Mouse (Mus musculus): ENCODE measurements around the gene Sh3bp4. TPM values are rescaled to one million over a fixed set of nuclear protein-coding genes. Genes with fewer than 3 reads are reported as not detected.

Gene Sh3bp4
- polyA plus RNA-seq, 1 experiment from 2014 or later: 21.8 TPM

DNA sequence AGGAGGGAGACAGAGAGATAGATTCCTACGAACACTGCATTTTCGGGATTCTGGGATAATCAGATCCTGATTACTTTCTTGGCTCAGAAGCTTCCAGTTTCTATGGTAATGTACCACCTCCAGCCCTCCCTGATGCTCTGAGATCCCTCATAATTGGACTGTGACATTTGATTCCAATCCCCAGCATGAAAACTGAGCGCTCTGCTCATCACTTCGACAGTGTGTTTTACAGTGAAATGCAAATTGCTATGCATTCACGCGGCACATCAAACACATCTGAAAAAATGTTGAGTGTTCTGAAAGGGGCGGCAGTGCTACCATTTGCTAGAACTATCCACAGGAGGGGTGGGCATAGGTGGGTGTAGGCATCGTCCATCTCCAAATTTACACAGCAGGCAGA, 24.8 kb upstream of the Sh3bp4 start:
- Histone ChIP-seq H3K4me3 (no peak overlapping the region), H3K4me1 (no peaks in the 10 kb centered on the region), H3K27me3 (no peaks in the 10 kb centered on the region), H3K27ac (no peak overlapping the region), H3K9ac (no peak overlapping the region), H3K9me3 (no peaks in the 10 kb centered on the region), H3K4me2 (replicated peaks) (no peak overlapping the region), H3K36me3 (no peaks in the 10 kb centered on the region)
- WGBS: 85% methylated on average over 8 of the region's 8 CpGs
- no peak for ATAC-seq (ENCODE audit: low FRiP score, low read depth)

DNA sequence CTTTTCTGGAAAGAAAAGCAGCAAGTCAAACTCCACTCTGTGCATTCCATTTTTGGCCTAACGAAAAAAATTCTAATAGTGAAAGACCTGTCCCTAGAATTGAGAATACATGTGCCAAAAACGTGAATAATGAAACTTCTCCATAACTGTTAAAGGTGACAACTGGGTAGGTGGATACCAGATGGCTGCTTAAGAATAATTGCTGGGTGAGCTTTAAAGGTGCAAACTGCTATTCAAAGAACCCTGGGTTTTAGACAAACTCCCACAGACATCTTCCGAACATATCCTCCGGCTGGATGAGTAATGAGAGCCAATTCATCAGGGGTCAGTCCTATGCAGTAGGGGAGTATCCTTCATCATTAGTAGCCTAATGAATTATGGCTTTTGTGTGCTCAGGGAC, 20.7 kb upstream of the Sh3bp4 start:
- ATAC-seq (ENCODE audit: low FRiP score, low read depth): no peak
- Histone ChIP-seq H3K27me3 (no peaks in the 10 kb centered on the region), H3K9ac (no peak overlapping the region), H3K4me2 (replicated peaks) (no peak overlapping the region), H3K4me1 (no peaks in the 10 kb centered on the region), H3K36me3 (no peaks in the 10 kb centered on the region), H3K9me3 (no peaks in the 10 kb centered on the region), H3K27ac (no peak overlapping the region), H3K4me3 (no peak overlapping the region)
- 84% methylated on average over 4 of the region's 4 CpGs for WGBS

DNA sequence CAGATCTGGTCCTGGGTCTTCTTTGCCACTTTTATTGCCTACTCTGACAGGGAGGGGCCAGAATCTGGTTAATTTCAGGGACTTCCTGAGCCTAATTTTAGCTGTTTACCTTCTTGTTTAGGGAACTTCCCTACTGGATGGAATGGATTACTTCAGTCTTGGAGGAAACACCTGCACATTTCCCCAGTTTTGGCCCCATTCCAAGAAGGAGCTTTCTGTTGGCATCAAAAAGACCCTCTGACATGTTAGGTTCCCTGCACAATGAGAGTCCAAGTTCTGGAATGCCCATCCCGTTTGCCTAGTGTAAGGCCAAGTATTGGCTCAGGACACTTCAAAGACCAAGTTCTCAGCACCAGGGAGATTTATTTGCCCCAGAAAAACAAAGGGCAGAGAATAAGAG, 14.0 kb upstream of the Sh3bp4 start:
- Histone ChIP-seq H3K27me3 (no peaks in the 10 kb centered on the region), H3K36me3 (no peaks in the 10 kb centered on the region), H3K9me3 (0 out of 2 replicates have a peak, but pooled peaks cover 2% of the 10 kb centered on the region), H3K4me2 (replicated peaks) (no peak overlapping the region), H3K9ac (no peak overlapping the region), H3K4me1 (no peaks in the 10 kb centered on the region), H3K4me3 (no peak overlapping the region), H3K27ac (no peak overlapping the region)
- 43% methylated on average over 1 of the region's 1 CpGs for WGBS
- no peak for ATAC-seq (ENCODE audit: low FRiP score, low read depth)

DNA sequence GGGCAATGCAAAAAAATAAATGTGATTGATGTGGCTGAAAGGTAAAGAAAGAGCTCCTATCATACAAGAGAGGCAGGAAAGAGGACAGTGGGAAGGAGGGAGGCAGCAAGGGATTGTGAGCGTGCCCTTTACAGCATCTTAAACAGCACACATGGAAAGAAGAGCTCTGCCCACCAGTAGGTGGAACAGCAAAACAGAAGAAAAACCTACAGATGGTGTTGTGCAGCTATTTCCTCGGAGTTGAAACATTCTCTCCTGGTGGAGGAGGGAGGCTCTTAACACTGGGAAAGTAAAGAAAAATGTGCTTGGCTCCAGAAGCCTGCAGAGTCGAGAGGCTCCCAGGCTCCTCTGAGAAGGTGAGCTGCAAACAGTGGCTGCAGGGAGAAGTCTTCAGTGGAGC, 12.8 kb upstream of the Sh3bp4 start:
- Histone ChIP-seq H3K9ac (no peak overlapping the region), H3K36me3 (no peaks in the 10 kb centered on the region), H3K9me3 (peaks cover 8% of the 10 kb centered on the region; the same call in 1 of the 2 replicates), H3K27me3 (no peaks in the 10 kb centered on the region), H3K4me3 (no peak overlapping the region), H3K4me2 (replicated peaks) (no peak overlapping the region), H3K4me1 (no peaks in the 10 kb centered on the region), H3K27ac (no peak overlapping the region)
- 85% methylated on average over 3 of the region's 3 CpGs for WGBS
- ATAC-seq (ENCODE audit: low FRiP score, low read depth): no peak

DNA sequence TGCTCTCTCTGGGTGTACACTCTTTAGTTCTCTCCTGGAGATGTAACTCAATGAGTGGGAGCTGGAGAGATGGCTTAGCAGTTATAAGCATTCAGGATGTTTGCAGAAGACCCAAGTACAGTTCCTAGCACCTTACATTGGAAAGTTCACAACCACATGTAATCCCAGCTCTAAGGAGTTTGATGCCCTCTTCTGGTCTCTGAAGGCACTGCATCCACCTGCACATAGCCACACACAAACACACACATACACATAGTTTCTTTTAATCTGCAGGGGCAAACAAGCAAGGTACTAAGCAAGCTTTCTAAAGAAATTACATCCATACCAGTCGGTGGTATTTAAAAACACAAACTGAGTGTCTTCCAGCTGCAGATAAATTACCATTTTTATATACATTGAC, 12.2 kb upstream of the Sh3bp4 start:
- no peak overlapping the region for H3K9ac ChIP-seq
- no peak overlapping the region for H3K27ac ChIP-seq
- no peak overlapping the region for H3K4me2 ChIP-seq (replicated peaks)
- no peaks in the 10 kb centered on the region for H3K36me3 ChIP-seq
- H3K9me3 ChIP-seq: peaks cover 8% of the 10 kb centered on the region; the same call in 1 of the 2 replicates
- WGBS: 98% methylated on average over 1 of the region's 1 CpGs
- no peak for ATAC-seq (ENCODE audit: low FRiP score, low read depth)
- H3K27me3 ChIP-seq: no peaks in the 10 kb centered on the region
- no peak overlapping the region for H3K4me3 ChIP-seq
- no peaks in the 10 kb centered on the region for H3K4me1 ChIP-seq

DNA sequence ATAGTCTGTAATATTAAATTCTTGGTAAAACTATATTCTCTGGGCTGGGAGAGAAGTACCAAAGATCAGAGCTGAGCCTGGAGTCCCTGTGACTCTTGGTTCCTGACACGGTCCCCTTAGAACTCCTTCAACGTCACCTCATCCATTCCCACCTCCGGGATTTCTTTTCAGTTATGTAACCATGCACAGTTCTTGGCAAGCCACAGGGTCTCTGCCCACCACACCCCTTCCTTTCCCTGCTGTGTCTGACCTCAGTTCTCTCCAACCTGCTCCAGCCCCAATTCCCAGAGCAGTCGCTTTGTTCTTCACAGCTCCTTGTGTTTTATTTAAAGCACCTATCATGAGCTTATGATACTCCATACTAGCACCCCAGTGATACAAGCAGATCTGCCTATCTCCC, 7.2 kb upstream of the Sh3bp4 start:
- no peaks in the 10 kb centered on the region for H3K27me3 ChIP-seq
- WGBS: 79% methylated on average over 4 of the region's 4 CpGs
- H3K4me2 ChIP-seq (replicated peaks): no peak overlapping the region
- H3K9ac ChIP-seq: no peak overlapping the region
- H3K27ac ChIP-seq: no peak overlapping the region
- ATAC-seq (ENCODE audit: low FRiP score, low read depth): no peak
- peaks cover 8% of the 10 kb centered on the region; the same call in 1 of the 2 replicates for H3K9me3 ChIP-seq
- H3K4me3 ChIP-seq: no peak overlapping the region
- H3K4me1 ChIP-seq: no peaks in the 10 kb centered on the region
- H3K36me3 ChIP-seq: no peaks in the 10 kb centered on the region

DNA sequence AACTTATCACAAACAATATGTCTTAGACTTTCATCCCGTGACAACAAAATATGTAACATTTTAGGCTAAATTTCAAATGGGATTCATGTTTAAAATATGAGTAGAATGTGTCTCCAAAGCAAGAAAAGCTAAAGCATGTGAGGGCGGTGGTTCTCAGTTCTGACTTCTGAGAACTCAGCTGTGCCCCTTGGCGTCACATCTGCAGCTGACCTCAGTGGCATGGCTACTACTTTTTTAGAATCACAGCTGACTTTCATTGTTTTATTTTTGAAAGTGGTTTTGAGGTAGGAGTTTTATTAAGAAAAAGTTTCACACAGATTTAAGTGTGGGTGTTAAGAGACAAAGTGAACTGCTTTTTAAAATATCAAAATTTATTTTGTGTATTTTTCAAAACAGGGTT, 6.4 kb upstream of the Sh3bp4 start:
- Histone ChIP-seq H3K27me3 (no peaks in the 10 kb centered on the region), H3K36me3 (no peaks in the 10 kb centered on the region), H3K9ac (no peak overlapping the region), H3K4me3 (no peak overlapping the region), H3K27ac (no peak overlapping the region), H3K9me3 (peaks cover 8% of the 10 kb centered on the region; the same call in 1 of the 2 replicates), H3K4me2 (replicated peaks) (no peak overlapping the region), H3K4me1 (peaks cover 2% of the 10 kb centered on the region; the same call in 1 of the 2 replicates)
- WGBS: 80% methylated on average over 3 of the region's 3 CpGs
- ATAC-seq (ENCODE audit: low FRiP score, low read depth): no peak

DNA sequence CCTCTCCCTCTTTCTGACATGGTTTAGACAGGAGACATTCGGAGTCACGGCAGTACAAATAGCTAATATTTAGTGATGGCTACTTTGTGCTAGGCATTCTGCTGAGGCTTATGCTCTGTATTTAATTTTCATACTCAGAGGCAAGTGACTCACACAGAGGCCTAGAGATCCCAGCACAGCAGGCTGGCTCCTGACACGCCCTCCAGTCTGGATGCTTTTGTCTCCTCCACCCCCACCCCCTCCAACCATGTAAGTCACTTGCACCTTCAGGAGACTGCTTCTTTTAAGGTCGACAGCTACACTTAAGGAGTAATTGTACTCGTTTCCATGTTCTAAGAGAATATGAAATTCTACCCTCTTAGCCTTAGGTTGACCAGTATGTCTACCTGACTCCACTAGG, 1.4 kb upstream of the Sh3bp4 start:
- Histone ChIP-seq H3K4me3 (no peak overlapping the region), H3K27me3 (no peaks in the 10 kb centered on the region), H3K9me3 (no peaks in the 10 kb centered on the region), H3K9ac (no peak overlapping the region), H3K27ac (no peak overlapping the region), H3K4me1 (peaks cover 32% of the 10 kb centered on the region), H3K4me2 (replicated peaks) (no peak overlapping the region), H3K36me3 (no peaks in the 10 kb centered on the region)
- no peak for ATAC-seq (ENCODE audit: low FRiP score, low read depth)
- 65% methylated on average over 5 of the region's 5 CpGs for WGBS

DNA sequence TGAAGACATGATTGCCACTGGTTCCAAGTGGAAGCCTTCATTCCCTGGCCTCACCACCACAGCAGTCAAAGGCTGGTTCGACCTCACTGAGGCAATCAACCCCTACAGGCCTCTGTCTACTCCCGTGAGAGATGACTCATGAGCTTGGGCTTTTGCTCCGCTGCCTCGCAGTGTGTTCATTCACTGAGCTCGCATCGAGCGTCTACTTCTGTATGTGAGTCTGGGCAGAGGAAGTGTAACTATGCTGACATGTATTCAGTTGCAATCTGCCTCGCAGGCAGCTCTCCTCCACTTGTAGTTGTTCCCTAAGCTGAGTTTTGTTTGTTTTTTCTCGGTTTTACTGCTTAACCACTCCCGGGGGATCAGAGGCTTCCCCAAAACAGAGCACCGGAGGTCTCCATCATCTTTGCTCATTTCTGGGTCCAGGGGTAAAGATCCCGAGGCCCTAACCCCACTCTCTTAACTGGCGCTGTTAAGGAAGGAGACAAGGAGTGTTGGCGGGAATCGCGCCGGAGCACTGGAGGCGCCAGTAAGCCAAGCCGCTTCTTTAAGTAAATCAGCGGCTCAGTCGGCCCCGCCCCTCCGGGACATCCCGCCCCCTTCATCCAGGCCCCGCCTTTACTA, 624 bp upstream of the Sh3bp4 start:
- Histone ChIP-seq H3K4me3 (peak overlapping the region; percentile 86), H3K4me2 (replicated peaks) (peak overlapping the region; percentile 70), H3K36me3 (no peaks in the 10 kb centered on the region), H3K9me3 (no peaks in the 10 kb centered on the region), H3K9ac (peak overlapping the region; percentile 55; the same call in 1 of the 2 replicates), H3K4me1 (peaks cover 40% of the 10 kb centered on the region), H3K27me3 (no peaks in the 10 kb centered on the region), H3K27ac (peak overlapping the region; percentile 83)
- peak; percentile 12 for ATAC-seq (ENCODE audit: low FRiP score, low read depth)
- under 1% methylated on average over 20 of the region's 25 CpGs for WGBS

DNA sequence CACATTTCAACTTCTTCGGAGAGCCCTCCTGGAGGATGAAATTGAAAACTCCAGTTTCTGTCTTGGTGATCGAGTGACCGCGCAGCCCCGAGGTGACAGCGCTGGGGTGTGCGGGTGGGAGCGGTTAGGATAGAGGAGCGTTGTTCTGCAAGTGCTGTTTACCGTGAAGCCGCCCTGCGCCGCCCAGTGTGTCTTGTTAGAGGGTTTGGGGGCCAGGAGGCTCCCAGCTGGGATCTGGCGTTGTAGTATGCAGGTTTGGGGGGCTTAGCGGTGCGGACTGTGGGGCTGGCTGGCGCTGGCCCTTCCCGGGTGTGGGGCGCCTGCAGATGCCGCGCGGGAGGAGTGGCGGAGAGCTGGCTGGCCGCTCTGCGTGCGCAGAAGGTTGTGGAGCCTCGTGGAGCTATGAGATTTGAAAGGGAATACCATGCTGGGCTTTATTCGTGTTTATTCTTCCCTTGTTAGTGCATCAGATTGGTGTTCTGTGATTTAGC, 701 bp downstream of the Sh3bp4 start:
- 0 out of 2 replicates have a peak, but pooled peaks have one; percentile 0 for ATAC-seq (ENCODE audit: low FRiP score, low read depth)
- peak overlapping the region; percentile 86 for H3K4me3 ChIP-seq
- peak overlapping the region; percentile 86 for H3K27ac ChIP-seq
- peaks cover 50% of the 10 kb centered on the region for H3K4me1 ChIP-seq
- under 1% methylated on average over 28 of the region's 28 CpGs for WGBS
- H3K9ac ChIP-seq: peak overlapping the region; percentile 83
- H3K27me3 ChIP-seq: no peaks in the 10 kb centered on the region
- H3K36me3 ChIP-seq: no peaks in the 10 kb centered on the region
- peak overlapping the region; percentile 70 for H3K4me2 ChIP-seq (replicated peaks)
- no peaks in the 10 kb centered on the region for H3K9me3 ChIP-seq

DNA sequence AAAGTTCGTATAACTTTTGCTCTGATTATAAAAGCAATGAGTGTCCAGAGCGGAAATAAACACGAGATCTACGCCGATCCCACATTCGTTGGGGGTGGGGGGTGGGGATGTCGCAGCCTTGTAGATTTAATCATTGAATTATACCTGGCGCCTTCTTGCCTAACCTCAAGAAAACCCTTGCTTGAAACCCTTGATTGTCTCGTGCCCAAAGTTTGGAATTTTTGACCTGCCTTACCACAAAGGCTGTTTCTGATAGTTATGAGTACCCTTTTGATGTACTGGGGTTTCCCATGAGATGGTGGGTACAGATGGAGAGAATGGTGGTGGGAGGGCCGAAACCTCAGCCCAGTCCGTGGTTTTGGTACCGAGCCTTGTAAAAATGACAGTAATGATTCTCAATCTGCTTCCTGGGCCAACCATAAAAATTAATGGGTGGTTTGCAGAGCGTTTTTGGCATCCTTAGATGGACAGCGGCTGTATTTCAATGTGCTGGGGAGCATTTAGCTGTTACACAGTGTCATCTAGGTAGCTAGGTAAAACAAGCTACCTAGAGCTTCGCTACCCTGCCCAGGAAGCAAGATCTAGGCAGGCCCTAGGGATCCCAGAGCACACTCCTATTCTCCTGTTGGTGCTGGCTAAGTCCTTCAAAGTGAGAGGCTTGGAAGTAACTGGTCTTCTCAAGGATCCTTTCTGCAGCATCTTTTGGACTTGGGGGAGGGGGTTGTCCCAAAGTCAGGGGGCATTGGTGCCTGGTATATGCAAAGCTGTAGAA, 1.3 kb downstream of the Sh3bp4 start:
- Histone ChIP-seq H3K9me3 (no peaks in the 10 kb centered on the region), H3K9ac (peak overlapping the region; percentile 83), H3K4me2 (replicated peaks) (peak overlapping the region; percentile 70), H3K36me3 (no peaks in the 10 kb centered on the region), H3K4me3 (peak overlapping the region; percentile 86), H3K27me3 (no peaks in the 10 kb centered on the region), H3K4me1 (peaks cover 54% of the 10 kb centered on the region), H3K27ac (0 out of 2 replicates have a peak overlapping the region, but pooled peaks have one; percentile 86)
- no peak for ATAC-seq (ENCODE audit: low FRiP score, low read depth)
- 3% methylated on average over 15 of the region's 15 CpGs for WGBS

DNA sequence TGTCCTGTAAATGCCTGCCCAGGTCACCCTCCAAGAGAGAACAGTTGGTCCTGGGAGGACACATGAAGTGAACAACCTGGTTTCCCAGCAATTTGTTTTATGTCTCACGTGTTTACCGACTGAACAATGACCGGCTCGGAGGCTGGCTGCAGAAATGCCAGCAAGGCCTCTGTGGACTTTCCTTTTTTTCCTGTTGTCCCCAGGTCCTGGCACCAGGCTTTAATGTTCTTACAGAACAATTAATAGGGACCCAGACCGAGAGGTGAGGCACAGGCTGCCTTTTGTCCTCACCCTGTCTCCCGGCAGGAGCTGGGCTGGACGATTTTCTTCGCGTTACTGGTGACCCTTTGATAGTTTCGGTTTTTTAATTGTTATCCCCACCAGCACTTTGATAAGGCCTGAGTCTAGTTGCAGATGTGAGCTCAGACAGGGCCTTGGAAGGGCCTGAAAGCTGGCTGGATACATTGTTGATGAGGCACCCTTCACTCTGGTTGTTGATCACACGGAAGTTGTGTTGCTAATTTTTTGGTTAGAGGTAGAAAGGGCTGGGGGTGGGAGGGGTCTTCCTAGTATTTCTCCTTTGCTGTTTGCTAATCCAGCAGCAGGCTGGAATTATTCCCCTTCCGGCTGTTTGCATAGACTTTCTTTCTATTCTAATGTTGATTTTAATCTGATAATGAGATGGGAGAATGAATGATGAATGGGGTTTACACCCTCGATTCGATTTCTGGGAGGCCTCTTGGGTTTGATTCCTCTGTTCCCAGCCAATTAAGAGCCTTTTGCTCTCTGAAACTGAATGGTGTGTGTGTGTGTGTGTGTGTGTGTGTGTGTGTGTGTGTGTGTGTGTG, 2.2 kb downstream of the Sh3bp4 start:
- Histone ChIP-seq H3K27ac (no peak overlapping the region), H3K4me3 (peak overlapping the region; percentile 86), H3K4me1 (peaks cover 59% of the 10 kb centered on the region)

More for the DNA sequence above, 2.2 kb downstream of the Sh3bp4 start:
- no peaks in the 10 kb centered on the region for H3K27me3 ChIP-seq
- H3K9me3 ChIP-seq: no peaks in the 10 kb centered on the region
- H3K9ac ChIP-seq: peak overlapping the region; percentile 83
- 16% methylated on average over 14 of the region's 14 CpGs for WGBS
- ATAC-seq (ENCODE audit: low FRiP score, low read depth): no peak
- peak overlapping the region; percentile 70 for H3K4me2 ChIP-seq (replicated peaks)
- H3K36me3 ChIP-seq: no peaks in the 10 kb centered on the region

Measured in limb, embryonic 13.5 days (tissue).